Mouse (Mus musculus) forebrain, embryonic 10.5 days (tissue): ENCODE data around the gene Olfr1368. TPM values are rescaled to one million over a fixed set of nuclear protein-coding genes. Genes with fewer than 3 reads are reported as not detected.

ENCODE experiments used
- DNase-seq: peaks from one replicate; pipeline ENCODE4 v3.0.0-alpha.2; 2017; ENCODE audit warnings: low spot score; ENCODE audit errors: extremely low spot score
- H3K27ac ChIP-seq: fragments of 300-500 bp; sonication (generic); 2 replicates; pipeline ENCODE4 v1.5.1; 2016; ENCODE audit warnings: mild to moderate bottlenecking
- H3K27me3 ChIP-seq: fragments of 300-500 bp; sonication (generic); 2 replicates; pipeline ENCODE4 v1.6.1; 2016; ENCODE audit warnings: mild to moderate bottlenecking; ENCODE audit not compliant: poor library complexity, severe bottlenecking
- H3K36me3 ChIP-seq: fragments of 300-500 bp; sonication (generic); replicated peaks from 2 replicates; pipeline ENCODE4 v1.6.1; 2016; ENCODE audit warnings: mild to moderate bottlenecking, moderate library complexity
- H3K4me1 ChIP-seq: fragments of 300-500 bp; sonication (generic); 2 replicates; pipeline ENCODE4 v1.6.1; 2016
- H3K4me3 ChIP-seq: fragments of 300-500 bp; sonication (generic); 2 replicates; pipeline ENCODE4 v1.5.1; 2016; ENCODE audit warnings: mild to moderate bottlenecking, moderate library complexity
- H3K9me3 ChIP-seq: fragments of 300-500 bp; sonication (generic); 2 replicates; pipeline ENCODE4 v1.6.1; 2016; ENCODE audit warnings: mild to moderate bottlenecking, moderate library complexity
- WGBS: fragments of 180-500 bp; shearing (Covaris S2); methylation state at CpG from one replicate; pipeline ENCODE4 v1.1.7; 2016; 5-methylcytosine and 5-hydroxymethylcytosine counted together
- polyA plus RNA-seq: library from polyadenylated mRNA; unstranded; fragments of >200 nt; fragmentation: Nextera tagmentation; extraction: Ambion mirVana; gene quantifications from 2 replicates; pipeline ENCODE4 v1.2.1, GENCODE M21; 2016

Gene Olfr1368
- polyA plus RNA-seq, 1 experiment from 2014 or later: not detected

DNA sequence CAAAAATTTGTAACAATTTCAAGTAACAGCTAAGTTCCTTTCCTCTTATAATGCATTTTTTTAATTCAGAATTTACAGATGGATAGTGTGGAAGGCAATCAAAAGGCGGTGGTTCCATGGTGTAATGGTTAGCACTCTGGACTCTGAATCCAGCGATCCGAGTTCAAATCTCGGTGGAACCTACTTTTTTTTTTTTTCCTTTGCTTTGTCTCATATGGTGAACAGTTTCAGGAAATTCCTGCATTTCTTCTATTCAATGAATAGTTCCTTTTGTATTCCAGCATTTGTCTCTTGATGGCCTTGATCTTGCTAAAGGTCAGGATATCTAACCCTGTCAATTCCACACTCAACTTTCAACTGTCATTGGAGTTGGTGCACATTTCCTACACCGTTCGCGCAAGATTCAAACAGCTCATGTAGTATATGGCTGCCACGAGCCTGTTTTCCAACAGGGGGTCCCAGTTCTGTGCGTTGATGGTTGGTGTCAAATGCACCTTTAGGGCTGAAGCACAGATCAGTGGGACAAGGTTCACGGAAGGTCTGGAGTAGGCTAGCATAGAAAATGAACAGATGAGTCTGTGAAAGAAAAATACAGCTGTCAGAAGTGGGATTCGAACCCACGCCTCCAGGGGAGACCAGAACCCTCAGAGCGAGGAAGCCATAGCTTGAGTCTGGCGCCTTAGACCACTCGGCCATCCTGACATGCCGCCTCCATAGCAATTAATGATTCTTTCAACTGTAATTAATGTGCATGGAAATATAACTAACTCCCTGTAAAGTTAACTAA is 26.8 kb upstream of the Olfr1368 start:
- Histone ChIP-seq H3K4me1 (peaks cover 35% of the 10 kb centered on the region), H3K9me3 (no peaks in the 10 kb centered on the region), H3K36me3 (no peaks in the 10 kb centered on the region), H3K27me3 (no peaks in the 10 kb centered on the region), H3K4me3 (peak overlapping the region; percentile 63), H3K27ac (peak overlapping the region; percentile 82; the same call in 1 of the 2 replicates)
- under 1% methylated on average over 16 of the region's 16 CpGs for WGBS
- DNase-seq: peak; percentile 84

DNA sequence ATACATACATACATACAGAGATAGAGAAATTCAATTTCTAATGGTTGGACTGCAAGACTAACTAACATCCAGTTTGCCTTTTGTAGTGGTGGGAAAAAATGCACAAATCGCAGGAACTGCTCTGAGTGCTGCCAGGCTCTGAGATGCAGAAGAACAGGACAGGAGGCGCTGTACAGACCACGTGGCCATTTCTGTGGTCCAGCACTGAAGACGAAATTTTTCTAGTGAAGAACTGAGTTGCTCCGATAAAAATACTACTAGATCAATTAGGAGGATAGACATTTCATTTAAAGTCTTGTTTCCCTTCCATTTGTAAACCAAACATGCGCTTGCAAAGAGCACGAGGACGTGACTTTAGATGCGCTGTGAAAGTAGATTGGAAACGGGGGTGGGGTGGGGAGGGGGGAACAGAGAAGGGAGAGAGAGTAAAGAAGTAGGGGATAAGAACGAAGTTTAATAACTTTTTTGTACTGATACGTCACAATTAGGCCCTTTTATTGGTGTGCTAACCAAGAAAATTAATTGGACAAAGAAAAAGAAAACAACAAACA is 26.0 kb upstream of the Olfr1368 start:
- Histone ChIP-seq H3K4me3 (peak overlapping the region; percentile 63), H3K27ac (peak overlapping the region; percentile 82), H3K4me1 (peaks cover 36% of the 10 kb centered on the region), H3K27me3 (no peaks in the 10 kb centered on the region), H3K36me3 (no peaks in the 10 kb centered on the region), H3K9me3 (no peaks in the 10 kb centered on the region)
- 1% methylated on average over 12 of the region's 12 CpGs for WGBS
- DNase-seq: no peak

DNA sequence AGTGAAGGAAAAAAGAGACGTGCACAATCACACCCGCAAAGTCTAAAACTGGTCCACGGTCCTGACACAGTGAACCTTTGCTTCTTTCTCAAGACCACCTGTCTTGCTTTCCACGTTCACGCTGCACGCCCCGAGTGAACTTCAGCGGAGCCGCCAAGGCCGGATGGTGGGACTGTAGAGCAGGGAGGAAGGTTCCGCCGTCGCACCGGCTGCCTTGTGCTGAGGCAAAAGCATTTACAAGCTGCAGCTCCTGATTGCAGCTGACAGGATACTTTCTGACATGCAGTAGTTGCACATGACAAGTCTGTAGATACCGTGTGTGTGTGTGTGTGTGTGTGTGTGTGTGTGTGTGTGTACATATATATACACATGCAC is 25.5 kb upstream of the Olfr1368 start:
- WGBS: 6% methylated on average over 15 of the region's 15 CpGs
- peak overlapping the region; percentile 68 for H3K27ac ChIP-seq
- no peaks in the 10 kb centered on the region for H3K9me3 ChIP-seq
- DNase-seq: peak; percentile 47
- H3K27me3 ChIP-seq: no peaks in the 10 kb centered on the region
- no peaks in the 10 kb centered on the region for H3K36me3 ChIP-seq
- H3K4me3 ChIP-seq: peak overlapping the region; percentile 63
- peaks cover 38% of the 10 kb centered on the region for H3K4me1 ChIP-seq

DNA sequence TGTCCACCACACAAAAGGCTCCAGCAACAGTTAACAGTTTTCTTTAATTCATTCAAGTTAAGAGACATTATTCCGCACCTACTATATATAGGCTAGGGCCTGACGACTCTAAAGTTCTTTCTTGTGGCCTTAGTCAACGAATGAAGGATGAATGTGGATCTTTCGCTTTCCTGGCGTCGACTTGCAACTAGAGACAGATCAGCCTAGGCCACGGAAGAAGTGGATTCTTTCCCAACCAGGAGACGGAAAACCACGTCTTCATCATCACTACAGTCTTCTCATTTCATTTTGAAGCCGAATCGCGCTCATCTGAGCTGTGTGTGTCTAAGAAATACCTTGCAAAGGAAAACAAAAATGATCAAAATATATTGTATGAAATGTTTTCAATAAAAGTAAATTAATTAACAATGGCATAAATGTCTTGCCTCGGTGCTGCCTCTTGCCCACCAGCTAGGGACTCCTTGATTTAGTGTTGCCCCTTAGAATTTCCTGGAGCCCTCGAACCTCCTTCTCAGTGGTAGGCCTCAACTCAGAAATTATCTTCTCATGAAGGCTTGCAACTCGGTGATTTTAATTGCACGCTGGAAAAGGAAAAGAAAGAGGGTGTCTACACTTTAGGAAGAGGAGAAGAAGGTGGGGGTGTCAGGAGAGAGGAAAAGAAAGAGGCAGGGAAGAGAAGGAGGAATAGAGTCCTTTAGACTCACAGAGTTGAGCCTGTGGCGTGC is 24.9 kb upstream of the Olfr1368 start:
- 29% methylated on average over 17 of the region's 17 CpGs for WGBS
- Histone ChIP-seq H3K36me3 (no peaks in the 10 kb centered on the region), H3K9me3 (no peaks in the 10 kb centered on the region), H3K4me3 (peak overlapping the region; percentile 63), H3K27me3 (peaks cover 5% of the 10 kb centered on the region; the same call in 1 of the 2 replicates), H3K27ac (peak overlapping the region; percentile 68), H3K4me1 (peaks cover 38% of the 10 kb centered on the region)
- peak; percentile 20 for DNase-seq

DNA sequence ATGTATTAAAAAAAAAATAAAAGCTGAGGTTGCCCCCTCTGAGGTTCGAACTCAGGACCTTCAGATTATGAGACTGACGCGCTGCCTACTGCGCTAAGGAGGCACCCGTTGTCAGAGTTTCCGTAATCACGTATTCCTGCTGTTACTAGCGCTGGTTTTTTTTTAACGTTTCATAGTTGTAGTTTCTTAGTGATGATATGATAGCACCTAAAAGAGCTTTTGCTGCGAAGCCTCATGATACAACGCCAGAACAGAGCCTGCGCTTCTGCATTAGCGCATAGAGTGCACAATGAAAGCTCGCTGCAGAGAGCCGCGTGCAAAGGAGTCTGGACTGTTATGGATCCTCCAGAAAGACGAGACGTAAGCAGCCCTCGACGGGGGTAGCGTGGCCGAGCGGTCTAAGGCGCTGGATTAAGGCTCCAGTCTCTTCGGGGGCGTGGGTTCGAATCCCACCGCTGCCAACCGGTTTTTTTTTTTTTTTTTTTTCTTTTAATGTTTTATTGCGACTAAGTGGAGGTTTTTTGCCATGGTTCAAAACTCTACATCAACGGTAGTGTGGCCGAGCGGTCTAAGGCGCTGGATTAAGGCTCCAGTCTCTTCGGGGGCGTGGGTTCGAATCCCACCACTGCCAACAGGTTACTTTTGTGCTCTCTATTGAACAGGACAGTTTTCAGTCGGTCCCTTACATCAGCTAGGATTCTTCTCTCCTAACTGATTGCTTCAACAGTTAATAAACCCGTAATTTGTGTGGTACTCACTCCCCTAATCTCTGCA is 24.2 kb upstream of the Olfr1368 start:
- no peaks in the 10 kb centered on the region for H3K9me3 ChIP-seq
- under 1% methylated on average over 39 of the region's 39 CpGs for WGBS
- H3K27me3 ChIP-seq: peaks cover 11% of the 10 kb centered on the region; the same call in 1 of the 2 replicates
- H3K36me3 ChIP-seq: no peaks in the 10 kb centered on the region
- H3K4me1 ChIP-seq: peaks cover 38% of the 10 kb centered on the region
- H3K4me3 ChIP-seq: peak overlapping the region; percentile 63
- DNase-seq: peak; percentile 82
- H3K27ac ChIP-seq: peak overlapping the region; percentile 68; the same call in 1 of the 2 replicates

GRCm38 (mm10) chr13:21169121-21169656 is 23.5 kb upstream of the Olfr1368 start:
- H3K36me3 ChIP-seq: no peaks in the 10 kb centered on the region
- no peaks in the 10 kb centered on the region for H3K9me3 ChIP-seq
- DNase-seq: no peak
- peak overlapping the region; percentile 63 for H3K4me3 ChIP-seq
- peaks cover 11% of the 10 kb centered on the region; the same call in 1 of the 2 replicates for H3K27me3 ChIP-seq
- H3K4me1 ChIP-seq: peaks cover 38% of the 10 kb centered on the region
- H3K27ac ChIP-seq: no peak overlapping the region
- 7% methylated on average over 14 of the region's 14 CpGs for WGBS

DNA sequence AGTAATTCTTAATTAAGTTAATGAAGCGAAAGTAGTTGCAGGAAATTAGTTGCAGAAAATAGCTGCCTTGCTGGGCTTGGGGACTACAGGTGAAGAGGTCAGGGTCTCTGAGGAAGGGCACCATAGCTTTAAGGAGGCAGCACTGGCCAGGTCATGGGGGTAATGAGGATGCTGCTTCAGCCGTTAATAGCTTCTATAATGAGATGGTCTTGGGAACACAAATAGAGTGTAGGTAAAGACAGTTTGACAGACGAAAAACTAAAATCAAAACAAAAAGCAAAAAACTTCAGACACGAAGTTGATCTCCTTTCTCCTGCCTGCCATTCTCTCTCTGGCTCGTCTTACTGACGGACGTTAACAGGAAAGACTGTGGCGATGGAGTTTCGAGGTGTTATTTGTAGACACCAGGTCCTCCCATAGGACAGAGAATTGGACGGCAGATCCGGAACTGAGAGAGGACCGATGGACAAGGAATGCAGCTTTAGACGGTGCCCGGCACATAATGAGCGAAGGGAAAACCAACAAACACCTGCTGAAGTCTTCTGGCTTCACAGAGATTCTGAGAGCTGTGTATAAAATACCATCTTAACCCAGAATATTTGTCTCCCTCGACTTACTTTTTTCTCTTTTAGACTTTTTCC is 22.8 kb upstream of the Olfr1368 start:
- H3K9me3 ChIP-seq: no peaks in the 10 kb centered on the region
- peak overlapping the region; percentile 63 for H3K4me3 ChIP-seq
- peaks cover 11% of the 10 kb centered on the region; the same call in 1 of the 2 replicates for H3K27me3 ChIP-seq
- peaks cover 34% of the 10 kb centered on the region for H3K4me1 ChIP-seq
- no peak overlapping the region for H3K27ac ChIP-seq
- no peaks in the 10 kb centered on the region for H3K36me3 ChIP-seq
- DNase-seq: peak; percentile 46
- WGBS: under 1% methylated on average over 16 of the region's 16 CpGs

DNA sequence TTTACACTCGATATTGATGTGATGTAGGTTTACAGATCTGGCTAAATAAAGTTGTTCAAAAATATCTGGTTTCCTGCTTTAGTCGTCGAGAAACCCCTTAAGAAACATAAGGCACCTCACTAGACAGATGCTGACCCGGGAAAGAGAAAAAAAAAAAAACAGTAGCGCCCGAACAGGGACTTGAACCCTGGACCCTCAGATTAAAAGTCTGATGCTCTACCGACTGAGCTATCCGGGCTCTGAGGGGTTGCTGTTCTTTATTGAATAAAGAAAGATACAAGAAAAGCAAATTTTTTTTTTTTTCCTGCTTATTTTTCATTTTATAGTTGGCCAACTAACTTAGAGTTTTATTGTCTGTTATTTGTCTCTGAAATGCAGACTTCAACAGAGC is 22.2 kb upstream of the Olfr1368 start:
- under 1% methylated on average over 8 of the region's 8 CpGs for WGBS
- no peaks in the 10 kb centered on the region for H3K36me3 ChIP-seq
- H3K27ac ChIP-seq: no peak overlapping the region
- peak overlapping the region; percentile 63 for H3K4me3 ChIP-seq
- peaks cover 28% of the 10 kb centered on the region for H3K4me1 ChIP-seq
- DNase-seq: no peak
- H3K27me3 ChIP-seq: peaks cover 11% of the 10 kb centered on the region; the same call in 1 of the 2 replicates
- H3K9me3 ChIP-seq: no peaks in the 10 kb centered on the region

GRCm38 (mm10) chr13:21166936-21167909 is 21.6 kb upstream of the Olfr1368 start:
- H3K4me3 ChIP-seq: peak overlapping the region; percentile 63
- H3K4me1 ChIP-seq: peaks cover 23% of the 10 kb centered on the region
- no peaks in the 10 kb centered on the region for H3K36me3 ChIP-seq
- WGBS: under 1% methylated on average over 27 of the region's 27 CpGs
- H3K27ac ChIP-seq: peak overlapping the region; percentile 51
- H3K9me3 ChIP-seq: no peaks in the 10 kb centered on the region
- peak; percentile 78 for DNase-seq
- peaks cover 11% of the 10 kb centered on the region; the same call in 1 of the 2 replicates for H3K27me3 ChIP-seq

GRCm38 (mm10) chr13:21162591-21162990 is 16.9 kb upstream of the Olfr1368 start:
- peaks cover 18% of the 10 kb centered on the region for H3K4me1 ChIP-seq
- no peak for DNase-seq
- H3K27me3 ChIP-seq: peaks cover 13% of the 10 kb centered on the region; the same call in 1 of the 2 replicates
- no peak overlapping the region for H3K4me3 ChIP-seq
- H3K36me3 ChIP-seq: no peaks in the 10 kb centered on the region
- no peak overlapping the region for H3K27ac ChIP-seq
- WGBS: 57% methylated on average over 5 of the region's 5 CpGs
- H3K9me3 ChIP-seq: no peaks in the 10 kb centered on the region

GRCm38 (mm10) chr13:21161591-21161990 is 15.9 kb upstream of the Olfr1368 start:
- DNase-seq: no peak
- Histone ChIP-seq H3K9me3 (no peaks in the 10 kb centered on the region), H3K27me3 (peaks cover 15% of the 10 kb centered on the region; the same call in 1 of the 2 replicates), H3K4me3 (peak overlapping the region; percentile 62), H3K4me1 (peaks cover 16% of the 10 kb centered on the region), H3K36me3 (no peaks in the 10 kb centered on the region), H3K27ac (no peak overlapping the region)
- 45% methylated on average over 2 of the region's 2 CpGs for WGBS
